Mouse (Mus musculus) liver, embryonic 12.5 days (tissue): Measurements from ENCODE around the gene Rad51b. TPM values are rescaled to one million over a fixed set of nuclear protein-coding genes. Genes with fewer than 3 reads are reported as not detected.

Experiments
- ATAC-seq: fragments of 200-750 bp; cut with Nextera tagmentation; 2 replicates; pipeline ENCODE4 v1.8.0; 2017; ENCODE audit warnings: moderate number of reproducible peaks, mild to moderate bottlenecking, moderate library complexity
- H3K27ac ChIP-seq: fragments of 300-500 bp; sonication (generic); 2 replicates; pipeline ENCODE4 v1.5.1; 2016; ENCODE audit warnings: mild to moderate bottlenecking
- H3K27me3 ChIP-seq: fragments of 300-500 bp; sonication (generic); replicated peaks from 2 replicates; pipeline ENCODE4 v1.6.1; 2016; ENCODE audit warnings: mild to moderate bottlenecking, moderate library complexity
- H3K36me3 ChIP-seq: fragments of 300-500 bp; sonication (generic); 2 replicates; pipeline ENCODE4 v1.6.1; 2016; ENCODE audit warnings: mild to moderate bottlenecking, moderate library complexity
- H3K4me1 ChIP-seq: fragments of 300-500 bp; sonication (generic); 2 replicates; pipeline ENCODE4 v1.6.1; 2016
- H3K4me2 ChIP-seq: fragments of 300-500 bp; sonication (generic); 2 replicates; pipeline ENCODE4 v1.6.1; 2016; ENCODE audit warnings: mild to moderate bottlenecking, moderate library complexity
- H3K4me3 ChIP-seq: fragments of 300-500 bp; sonication (generic); 2 replicates; pipeline ENCODE4 v1.5.1; 2016; ENCODE audit warnings: mild to moderate bottlenecking, moderate library complexity
- H3K9ac ChIP-seq: fragments of 300-500 bp; sonication (generic); 2 replicates; pipeline ENCODE4 v1.6.1; 2016; ENCODE audit warnings: mild to moderate bottlenecking, moderate library complexity
- H3K9me3 ChIP-seq: fragments of 300-500 bp; sonication (generic); replicated peaks from 2 replicates; pipeline ENCODE4 v1.6.1; 2016; ENCODE audit warnings: mild to moderate bottlenecking, moderate library complexity
- WGBS: fragments of 180-500 bp; shearing (Covaris S2); methylation state at CpG from one replicate; pipeline ENCODE4 v1.1.7; 2016; ENCODE audit not compliant: insufficient replicate concordance; 5-methylcytosine and 5-hydroxymethylcytosine counted together
- polyA plus RNA-seq: library from polyadenylated mRNA; unstranded; fragments of >200 nt; fragmentation: Nextera tagmentation; extraction: Ambion mirVana; gene quantifications from 2 replicates; pipeline ENCODE4 v1.2.1, GENCODE M21; 2016

The Rad51b gene
- polyA plus RNA-seq, 1 experiment from 2014 or later = 7.5 TPM

DNA sequence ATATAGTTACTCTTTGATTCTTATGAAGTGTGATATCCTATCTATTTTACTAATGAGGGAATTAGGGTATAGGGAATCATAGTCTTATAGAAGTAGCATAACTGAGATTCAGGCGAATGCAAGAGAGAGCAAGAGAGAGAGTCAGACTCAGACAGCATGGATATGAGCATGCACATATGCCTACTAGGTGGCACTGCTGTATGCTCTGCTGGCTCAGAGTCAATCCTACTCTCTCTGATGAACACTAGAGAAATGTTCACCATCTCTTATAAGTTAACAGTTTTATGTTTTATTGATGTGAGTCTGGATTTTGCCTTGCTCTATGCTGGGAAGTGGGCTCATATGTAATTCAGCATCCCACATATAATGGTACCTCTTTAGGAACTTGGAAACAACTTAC lies 321.9 kb downstream of the Rad51b start:
- no peak overlapping the region for H3K9ac ChIP-seq

GRCm38 (mm10) chr12:79620693-79621092 lies 323.6 kb downstream of the Rad51b start:
- H3K27ac ChIP-seq = no peak overlapping the region

More for the DNA sequence above, 321.9 kb downstream of the Rad51b start:
- Histone ChIP-seq H3K4me2 (no peak overlapping the region), H3K27ac (no peak overlapping the region), H3K27me3 (no peaks in the 10 kb centered on the region), H3K4me1 (peaks cover 16% of the 10 kb centered on the region; the same call in 1 of the 2 replicates), H3K4me3 (no peak overlapping the region), H3K36me3 (no peaks in the 10 kb centered on the region), H3K9me3 (no peaks in the 10 kb centered on the region)
- no peak for ATAC-seq
- WGBS = 84% methylated on average over 1 of the region's 1 CpGs

DNA sequence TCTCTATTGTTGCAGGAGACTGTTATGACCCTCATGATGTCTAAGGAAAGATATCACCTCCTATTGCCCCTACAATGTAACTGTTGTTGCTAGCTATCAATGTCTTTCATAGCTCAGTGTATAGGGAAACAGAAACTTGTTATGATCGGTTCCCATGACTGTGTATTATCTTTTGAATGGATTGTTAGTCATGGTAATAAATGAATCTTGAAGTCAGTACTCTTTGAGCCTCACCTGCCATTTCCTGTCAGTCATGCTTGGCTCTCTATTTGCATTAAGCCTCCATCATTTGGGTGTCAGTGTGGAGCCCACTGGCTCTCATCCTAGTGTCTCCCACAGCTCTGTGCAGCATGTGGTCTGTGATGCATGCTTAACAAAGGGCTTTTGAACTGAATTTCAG lies 326.2 kb downstream of the Rad51b start:
- H3K27ac ChIP-seq = no peak overlapping the region
- H3K27me3 ChIP-seq = no peaks in the 10 kb centered on the region
- no peak for ATAC-seq
- no peak overlapping the region for H3K4me2 ChIP-seq
- peaks cover 25% of the 10 kb centered on the region for H3K4me1 ChIP-seq
- no peak overlapping the region for H3K4me3 ChIP-seq
- H3K36me3 ChIP-seq = no peaks in the 10 kb centered on the region
- 57% methylated on average over 1 of the region's 1 CpGs for WGBS
- H3K9me3 ChIP-seq = no peaks in the 10 kb centered on the region
- H3K9ac ChIP-seq = no peak overlapping the region

More at GRCm38 (mm10) chr12:79620693-79621092, 323.6 kb downstream of the Rad51b start:
- H3K4me3 ChIP-seq = no peak overlapping the region
- H3K36me3 ChIP-seq = no peaks in the 10 kb centered on the region
- H3K9ac ChIP-seq = no peak overlapping the region
- H3K27me3 ChIP-seq = no peaks in the 10 kb centered on the region
- no peak for ATAC-seq
- H3K4me2 ChIP-seq = no peak overlapping the region
- peaks cover 9% of the 10 kb centered on the region; the same call in 1 of the 2 replicates for H3K4me1 ChIP-seq
- WGBS = 71% methylated on average over 5 of the region's 5 CpGs
- H3K9me3 ChIP-seq = no peaks in the 10 kb centered on the region

DNA sequence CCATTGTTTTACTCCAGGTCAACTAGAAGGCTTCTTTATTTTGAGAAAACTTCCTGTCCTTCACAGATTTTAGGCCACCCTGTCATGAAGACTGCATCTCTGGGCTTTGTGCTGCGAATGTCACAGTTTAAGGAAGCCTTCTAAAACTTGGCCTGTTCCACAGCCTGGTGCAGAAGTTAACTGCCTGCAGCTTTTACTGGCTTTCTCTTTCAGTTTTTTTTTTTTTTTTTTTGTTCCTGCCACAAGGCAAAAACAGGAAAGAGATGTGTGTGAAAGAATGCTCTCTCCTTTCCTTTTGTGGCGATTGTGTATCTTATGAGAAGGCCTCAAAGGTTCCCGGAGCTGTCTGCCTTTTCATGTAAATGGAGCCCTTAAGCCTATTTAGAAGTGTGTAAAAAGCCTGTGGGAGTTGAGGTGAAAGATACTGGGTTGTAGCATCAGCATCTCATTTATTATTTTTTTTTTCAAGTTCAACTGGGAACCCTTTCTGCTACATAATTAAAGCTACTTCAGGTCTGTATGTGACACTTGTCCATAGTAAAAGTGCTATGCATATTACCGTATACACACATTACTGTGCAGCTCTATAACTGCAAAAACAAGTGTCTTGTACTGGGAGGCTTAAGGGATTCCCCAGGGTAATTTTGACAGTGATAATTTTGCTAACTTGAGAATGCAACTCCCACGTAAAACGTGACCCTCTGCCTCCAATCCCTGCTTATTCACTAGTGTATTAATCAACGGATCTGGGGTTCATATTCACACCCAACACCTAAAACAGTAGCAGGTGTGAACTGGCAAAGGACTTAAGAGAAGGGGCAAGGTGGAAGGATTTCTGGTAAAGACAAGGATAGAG lies 328.8 kb downstream of the Rad51b start:
- no peak overlapping the region for H3K4me3 ChIP-seq
- H3K4me1 ChIP-seq = peaks cover 25% of the 10 kb centered on the region
- H3K4me2 ChIP-seq = no peak overlapping the region
- no peaks in the 10 kb centered on the region for H3K9me3 ChIP-seq
- no peaks in the 10 kb centered on the region for H3K36me3 ChIP-seq
- ATAC-seq = no peak
- no peaks in the 10 kb centered on the region for H3K27me3 ChIP-seq
- peak overlapping the region; percentile 53 for H3K27ac ChIP-seq
- 44% methylated on average over 7 of the region's 7 CpGs for WGBS
- H3K9ac ChIP-seq = no peak overlapping the region

- H3K9ac ChIP-seq = no peak overlapping the region
Observed at GRCm38 (mm10) chr12:79626555-79627080, 329.5 kb downstream of the Rad51b start.

GRCm38 (mm10) chr12:79627351-79628120 lies 330.5 kb downstream of the Rad51b start:
- Histone ChIP-seq H3K4me1 (peaks cover 25% of the 10 kb centered on the region), H3K4me2 (no peak overlapping the region), H3K27ac (0 out of 2 replicates have a peak overlapping the region, but pooled peaks have one; percentile 27), H3K4me3 (no peak overlapping the region), H3K36me3 (no peaks in the 10 kb centered on the region), H3K9ac (no peak overlapping the region), H3K27me3 (no peaks in the 10 kb centered on the region), H3K9me3 (no peaks in the 10 kb centered on the region)
- ATAC-seq = peak; percentile 68; the same call in 1 of the 2 replicates
- 41% methylated on average over 4 of the region's 4 CpGs for WGBS

More at GRCm38 (mm10) chr12:79626555-79627080, 329.5 kb downstream of the Rad51b start:
- Histone ChIP-seq H3K9me3 (no peaks in the 10 kb centered on the region), H3K4me1 (peaks cover 25% of the 10 kb centered on the region), H3K27me3 (no peaks in the 10 kb centered on the region), H3K4me2 (no peak overlapping the region), H3K4me3 (no peak overlapping the region), H3K27ac (peak overlapping the region; percentile 53; the same call in 1 of the 2 replicates), H3K36me3 (no peaks in the 10 kb centered on the region)
- ATAC-seq = no peak
- WGBS = 70% methylated on average over 4 of the region's 4 CpGs

GRCm38 (mm10) chr12:79628121-79628774 lies 331.2 kb downstream of the Rad51b start:
- Histone ChIP-seq H3K36me3 (no peaks in the 10 kb centered on the region), H3K4me1 (peaks cover 25% of the 10 kb centered on the region), H3K4me3 (no peak overlapping the region), H3K9me3 (no peaks in the 10 kb centered on the region), H3K9ac (no peak overlapping the region), H3K4me2 (no peak overlapping the region), H3K27ac (0 out of 2 replicates have a peak overlapping the region, but pooled peaks have one; percentile 30), H3K27me3 (no peaks in the 10 kb centered on the region)
- 70% methylated on average over 5 of the region's 5 CpGs for WGBS
- ATAC-seq = no peak

GRCm38 (mm10) chr12:79629945-79630850 lies 333.1 kb downstream of the Rad51b start:
- 61% methylated on average over 7 of the region's 7 CpGs for WGBS

GRCm38 (mm10) chr12:79633458-79634106 lies 336.5 kb downstream of the Rad51b start:
- no peaks in the 10 kb centered on the region for H3K4me1 ChIP-seq
- H3K4me2 ChIP-seq = no peak overlapping the region
- H3K4me3 ChIP-seq = no peak overlapping the region
- no peak overlapping the region for H3K9ac ChIP-seq
- H3K27ac ChIP-seq = no peak overlapping the region
- H3K9me3 ChIP-seq = no peaks in the 10 kb centered on the region
- no peaks in the 10 kb centered on the region for H3K36me3 ChIP-seq
- 58% methylated on average over 9 of the region's 9 CpGs for WGBS
- no peak for ATAC-seq
- H3K27me3 ChIP-seq = no peaks in the 10 kb centered on the region

More at GRCm38 (mm10) chr12:79629945-79630850, 333.1 kb downstream of the Rad51b start:
- H3K9me3 ChIP-seq = no peaks in the 10 kb centered on the region
- ATAC-seq = no peak
- H3K27me3 ChIP-seq = no peaks in the 10 kb centered on the region
- H3K4me3 ChIP-seq = no peak overlapping the region
- no peaks in the 10 kb centered on the region for H3K36me3 ChIP-seq
- H3K4me2 ChIP-seq = no peak overlapping the region
- H3K27ac ChIP-seq = no peak overlapping the region
- no peak overlapping the region for H3K9ac ChIP-seq
- peaks cover 22% of the 10 kb centered on the region for H3K4me1 ChIP-seq

GRCm38 (mm10) chr12:79641570-79642285 lies 344.6 kb downstream of the Rad51b start:
- H3K27me3 ChIP-seq = no peaks in the 10 kb centered on the region
- no peak overlapping the region for H3K9ac ChIP-seq
- 50% methylated on average over 7 of the region's 7 CpGs for WGBS
- H3K4me2 ChIP-seq = no peak overlapping the region
- H3K4me1 ChIP-seq = peaks cover 8% of the 10 kb centered on the region
- H3K36me3 ChIP-seq = no peaks in the 10 kb centered on the region
- H3K27ac ChIP-seq = peak overlapping the region; percentile 66
- no peak overlapping the region for H3K4me3 ChIP-seq
- no peaks in the 10 kb centered on the region for H3K9me3 ChIP-seq
- 0 out of 2 replicates have a peak, but pooled peaks have one; percentile 32 for ATAC-seq
